Mouse (Mus musculus) heart, embryonic 16.5 days (tissue): ENCODE data around the gene Ucp3. TPM values are rescaled to one million over a fixed set of nuclear protein-coding genes. Genes with fewer than 3 reads are reported as not detected.

Source experiments
- ATAC-seq: fragments of 200-750 bp; cut with Nextera tagmentation; replicated peaks from 2 replicates; pipeline ENCODE4 v1.8.0; 2017; ENCODE audit warnings: moderate number of reproducible peaks; ENCODE audit not compliant: insufficient read depth, low FRiP score; ENCODE audit errors: extremely low read depth
- H3K27ac ChIP-seq: fragments of 300-500 bp; sonication (generic); 2 replicates; pipeline ENCODE4 v1.5.1; 2014; ENCODE audit warnings: mild to moderate bottlenecking, low read length, control low read depth, moderate library complexity
- H3K27me3 ChIP-seq: fragments of 300-500 bp; sonication (generic); 2 replicates; pipeline ENCODE4 v1.6.1; 2014; ENCODE audit warnings: low read length, mixed read lengths; ENCODE audit not compliant: control insufficient read depth, insufficient read depth
- H3K36me3 ChIP-seq: fragments of 300-500 bp; sonication (generic); 2 replicates; pipeline ENCODE4 v1.6.1; 2014; ENCODE audit not compliant: control insufficient read depth, insufficient read depth
- H3K4me1 ChIP-seq: fragments of 300-500 bp; sonication (generic); 2 replicates; pipeline ENCODE4 v1.6.1; 2014; ENCODE audit warnings: low read length, mixed read lengths; ENCODE audit not compliant: control insufficient read depth, insufficient read depth
- H3K4me2 ChIP-seq: fragments of 300-500 bp; sonication (generic); 2 replicates; pipeline ENCODE4 v1.6.1; 2014; ENCODE audit warnings: low read depth, mild to moderate bottlenecking, control low read depth, low read length
- H3K4me3 ChIP-seq: fragments of 300-500 bp; sonication (generic); 2 replicates; pipeline ENCODE4 v1.5.1; 2014; ENCODE audit warnings: mild to moderate bottlenecking, control low read depth, low read length
- H3K9ac ChIP-seq: fragments of 300-500 bp; sonication (generic); 2 replicates; pipeline ENCODE4 v1.6.1; 2014; ENCODE audit warnings: low read length, control low read depth
- H3K9me3 ChIP-seq: fragments of 300-500 bp; sonication (generic); replicated peaks from 2 replicates; pipeline ENCODE4 v1.6.1; 2016; ENCODE audit warnings: low read length; ENCODE audit not compliant: control insufficient read depth
- WGBS: fragments of 180-500 bp; shearing (Covaris S2); extraction: QIAGEN DNeasy Blood & Tissue Kit; methylation state at CpG from one replicate; pipeline ENCODE4 v1.1.7; 2014; 5-methylcytosine and 5-hydroxymethylcytosine counted together
- polyA plus RNA-seq: library from polyadenylated mRNA; unstranded; fragments of >200 nt; fragmentation: Nextera tagmentation; extraction: Ambion mirVana; gene quantifications from 2 replicates; pipeline ENCODE4 v1.2.1, GENCODE M21; 2015

Gene Ucp3
- polyA plus RNA-seq, 1 experiment from 2014 or later: 0.30 TPM

DNA sequence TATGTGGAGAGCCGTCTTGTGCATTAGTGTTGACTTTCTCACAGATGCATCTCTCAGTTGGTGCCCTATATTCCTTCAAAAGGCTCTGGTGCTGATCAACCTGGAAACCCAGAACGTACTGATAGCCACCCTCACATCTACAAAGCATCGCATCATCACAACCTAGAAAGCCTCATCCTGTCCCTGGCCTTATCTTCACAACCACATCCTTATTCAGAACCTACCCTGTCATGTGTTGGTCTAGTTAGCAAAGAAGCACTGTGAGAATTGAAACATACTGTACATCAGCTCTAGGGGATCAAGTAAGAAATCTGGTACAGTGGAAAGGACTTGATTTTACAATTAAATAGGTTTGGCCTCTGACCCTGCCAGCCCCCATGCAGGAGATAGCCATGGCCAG, 23.8 kb upstream of the Ucp3 start:
- WGBS: 84% methylated on average over 3 of the region's 3 CpGs
- Histone ChIP-seq H3K27me3 (no peaks in the 10 kb centered on the region), H3K36me3 (peaks cover 39% of the 10 kb centered on the region), H3K4me1 (no peaks in the 10 kb centered on the region), H3K4me2 (no peak overlapping the region), H3K4me3 (no peak overlapping the region), H3K9me3 (no peaks in the 10 kb centered on the region), H3K9ac (no peak overlapping the region), H3K27ac (no peak overlapping the region)
- ATAC-seq: no peak

GRCm38 (mm10) chr7:100458153-100458552, 14.6 kb upstream of the Ucp3 start:
- Histone ChIP-seq H3K27ac (no peak overlapping the region), H3K4me3 (no peak overlapping the region), H3K9ac (no peak overlapping the region), H3K9me3 (no peaks in the 10 kb centered on the region), H3K4me2 (no peak overlapping the region), H3K4me1 (peaks cover 8% of the 10 kb centered on the region), H3K27me3 (no peaks in the 10 kb centered on the region), H3K36me3 (peaks cover 17% of the 10 kb centered on the region)
- ATAC-seq: no peak
- WGBS: 42% methylated on average over 1 of the region's 1 CpGs

DNA sequence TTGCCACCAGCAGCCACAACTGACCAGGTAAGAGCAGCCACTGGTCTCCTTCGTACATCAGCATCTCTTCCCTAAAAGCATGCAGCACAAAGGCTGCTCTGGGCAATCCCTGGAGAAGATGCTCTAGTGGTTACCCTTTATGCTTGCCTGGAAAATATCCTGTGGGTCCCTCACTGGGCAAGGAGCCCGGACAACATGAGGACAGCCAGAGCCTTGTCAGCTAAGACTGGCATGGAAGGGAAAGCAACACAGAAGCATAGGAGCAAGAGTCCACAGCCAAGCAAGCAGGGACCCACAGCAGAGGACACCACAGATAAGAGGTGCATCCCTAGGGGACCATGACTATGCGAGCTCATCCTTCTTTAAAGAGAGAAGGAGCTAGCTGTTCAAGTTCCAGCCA, 12.9 kb upstream of the Ucp3 start:
- peaks cover 15% of the 10 kb centered on the region for H3K4me1 ChIP-seq
- ATAC-seq: no peak
- no peak overlapping the region for H3K4me3 ChIP-seq
- H3K4me2 ChIP-seq: no peak overlapping the region
- 82% methylated on average over 3 of the region's 3 CpGs for WGBS
- peaks cover 14% of the 10 kb centered on the region for H3K36me3 ChIP-seq
- no peaks in the 10 kb centered on the region for H3K27me3 ChIP-seq
- H3K27ac ChIP-seq: no peak overlapping the region
- no peak overlapping the region for H3K9ac ChIP-seq
- no peaks in the 10 kb centered on the region for H3K9me3 ChIP-seq

GRCm38 (mm10) chr7:100461621-100462151, 11.1 kb upstream of the Ucp3 start:
- no peaks in the 10 kb centered on the region for H3K9me3 ChIP-seq
- H3K9ac ChIP-seq: no peak overlapping the region
- H3K4me3 ChIP-seq: no peak overlapping the region
- no peak for ATAC-seq
- H3K4me1 ChIP-seq: peaks cover 33% of the 10 kb centered on the region
- H3K4me2 ChIP-seq: no peak overlapping the region
- H3K36me3 ChIP-seq: peaks cover 5% of the 10 kb centered on the region
- H3K27ac ChIP-seq: no peak overlapping the region
- H3K27me3 ChIP-seq: no peaks in the 10 kb centered on the region
- 60% methylated on average over 6 of the region's 6 CpGs for WGBS

GRCm38 (mm10) chr7:100463194-100463593, 9.6 kb upstream of the Ucp3 start:
- WGBS: 63% methylated on average over 9 of the region's 9 CpGs
- Histone ChIP-seq H3K9me3 (no peaks in the 10 kb centered on the region), H3K4me1 (peaks cover 33% of the 10 kb centered on the region), H3K9ac (no peak overlapping the region), H3K4me2 (no peak overlapping the region), H3K27ac (no peak overlapping the region), H3K27me3 (no peaks in the 10 kb centered on the region), H3K4me3 (no peak overlapping the region), H3K36me3 (peaks cover 5% of the 10 kb centered on the region)
- no peak for ATAC-seq

- no peak overlapping the region for H3K4me2 ChIP-seq
- H3K9ac ChIP-seq: no peak overlapping the region
- 85% methylated on average over 10 of the region's 10 CpGs for WGBS
- peaks cover 33% of the 10 kb centered on the region for H3K4me1 ChIP-seq
- no peak for ATAC-seq
- H3K27ac ChIP-seq: no peak overlapping the region
- H3K9me3 ChIP-seq: no peaks in the 10 kb centered on the region
- no peaks in the 10 kb centered on the region for H3K27me3 ChIP-seq
- H3K4me3 ChIP-seq: no peak overlapping the region
- peaks cover 5% of the 10 kb centered on the region for H3K36me3 ChIP-seq
These were observed 9.0 kb upstream of the Ucp3 start for GRCm38 (mm10) chr7:100463757-100464156.

DNA sequence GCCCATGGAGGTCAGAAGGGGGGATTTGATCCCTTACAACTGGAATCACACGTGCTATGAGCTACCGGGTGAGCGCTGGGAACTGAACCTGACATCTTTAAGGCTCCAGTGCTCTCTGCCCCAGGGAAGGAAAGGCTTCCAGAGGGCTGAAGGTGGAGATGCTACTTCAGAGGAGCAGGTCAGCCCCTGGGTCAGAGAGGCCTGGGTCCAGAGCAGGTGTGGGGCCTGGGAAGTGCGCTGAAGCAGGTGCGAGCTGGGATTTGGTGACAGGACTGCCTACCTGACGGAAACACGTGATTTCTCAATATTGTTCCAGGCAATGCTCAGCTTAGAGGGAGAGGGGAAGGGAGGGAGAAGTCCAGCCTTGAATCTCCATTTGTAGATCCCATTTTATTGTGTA, 8.5 kb upstream of the Ucp3 start:
- H3K4me2 ChIP-seq: no peak overlapping the region
- WGBS: 95% methylated on average over 7 of the region's 7 CpGs
- H3K4me3 ChIP-seq: no peak overlapping the region
- no peak overlapping the region for H3K9ac ChIP-seq
- H3K9me3 ChIP-seq: no peaks in the 10 kb centered on the region
- H3K4me1 ChIP-seq: peaks cover 33% of the 10 kb centered on the region
- no peak for ATAC-seq
- no peaks in the 10 kb centered on the region for H3K27me3 ChIP-seq
- H3K36me3 ChIP-seq: peaks cover 6% of the 10 kb centered on the region
- no peak overlapping the region for H3K27ac ChIP-seq

DNA sequence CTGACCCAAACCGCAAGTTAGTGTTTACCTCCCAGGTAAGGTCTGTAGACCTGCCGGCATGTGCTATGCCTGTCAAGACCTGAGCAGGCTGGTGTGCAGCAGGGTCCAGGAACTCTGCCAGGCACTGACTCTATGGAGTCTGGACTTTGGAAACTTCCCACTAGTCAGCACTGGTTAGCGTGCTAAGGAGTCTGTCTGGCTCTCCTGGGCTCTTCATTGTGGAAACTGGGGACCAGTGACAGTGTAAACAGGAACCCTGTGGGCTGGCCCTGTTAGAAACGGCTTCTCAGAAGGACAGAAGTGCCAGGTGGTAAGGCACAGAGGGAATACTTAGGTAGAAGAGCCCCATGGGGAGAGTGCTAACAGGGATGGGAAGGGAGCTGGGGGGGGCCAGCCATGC, 7.5 kb upstream of the Ucp3 start:
- 0 out of 2 replicates have a peak, but pooled peaks have one; percentile 28 for ATAC-seq
- H3K9me3 ChIP-seq: no peaks in the 10 kb centered on the region
- H3K4me2 ChIP-seq: peak overlapping the region; percentile 48
- no peaks in the 10 kb centered on the region for H3K27me3 ChIP-seq
- H3K4me3 ChIP-seq: peak overlapping the region; percentile 11
- H3K36me3 ChIP-seq: peaks cover 6% of the 10 kb centered on the region; the same call in 1 of the 2 replicates
- 41% methylated on average over 4 of the region's 4 CpGs for WGBS
- H3K4me1 ChIP-seq: peaks cover 33% of the 10 kb centered on the region
- H3K27ac ChIP-seq: peak overlapping the region; percentile 91
- peak overlapping the region; percentile 33 for H3K9ac ChIP-seq

DNA sequence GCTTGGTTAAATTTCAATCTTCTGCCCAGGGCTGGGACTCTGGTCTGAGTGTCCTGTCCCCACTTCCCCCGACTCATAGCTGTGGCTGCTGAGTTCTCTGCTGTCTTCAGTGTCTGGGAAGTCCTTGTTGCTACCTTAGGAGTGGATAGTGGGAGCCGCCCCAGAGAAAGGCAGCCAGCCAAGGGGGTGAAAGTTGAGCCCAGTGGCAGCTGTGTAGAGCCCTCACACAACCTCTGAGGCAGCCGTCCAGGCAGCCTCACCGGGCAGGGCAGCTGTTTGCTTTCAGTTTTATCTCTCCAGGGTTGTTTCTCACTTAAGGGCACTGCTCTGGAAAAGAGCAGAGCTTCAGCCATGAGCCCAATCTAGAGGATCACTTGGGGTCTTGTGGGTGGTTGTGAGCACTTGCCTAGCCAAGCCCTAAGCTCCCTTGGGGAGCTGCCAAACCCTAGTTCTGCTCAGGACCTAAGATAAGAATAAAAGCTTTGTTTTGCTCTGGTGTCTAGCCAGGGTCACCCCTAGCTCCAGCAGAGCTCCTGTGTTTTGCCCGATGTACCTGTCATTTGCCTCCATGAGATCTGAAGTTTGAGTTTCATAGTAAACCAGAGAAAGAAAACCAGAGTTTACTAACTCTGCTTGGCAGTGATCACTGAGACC, 7.0 kb upstream of the Ucp3 start:
- Histone ChIP-seq H3K36me3 (peaks cover 6% of the 10 kb centered on the region; the same call in 1 of the 2 replicates), H3K4me2 (peak overlapping the region; percentile 48), H3K4me3 (peak overlapping the region; percentile 11), H3K27me3 (no peaks in the 10 kb centered on the region), H3K4me1 (peaks cover 33% of the 10 kb centered on the region), H3K9ac (peak overlapping the region; percentile 33), H3K27ac (peak overlapping the region; percentile 91), H3K9me3 (no peaks in the 10 kb centered on the region)
- peak; percentile 90 for ATAC-seq
- 9% methylated on average over 5 of the region's 5 CpGs for WGBS
